10 mouse cellular contexts compared by ENCODE assay signal in genomic region chr3:75860760-75861159, GRCm38 (mm10).
DNase-seq lines count a peak whose midpoint lies in the region; ATAC-seq lines count a peak whose summit lies in the region.
"Had no signal": no experiment of that assay in that cellular context is flagged by ENCODE, and none has a peak within 500 bp of the region (broad histone marks: within the 10 kb centered on the region; RNA-seq: fewer than 3 reads in every experiment).

No protein-coding gene starts in this region.

- 63% methylated on average over 12 of the region's 12 CpGs for WGBS in limb, embryonic 13.5 days

- ATAC-seq in limb, embryonic 13.5 days (ENCODE audit: low FRiP score, low read depth), result peak; percentile 90

- no peaks in the 10 kb centered on the region for H3K27me3 ChIP-seq in limb, embryonic 13.5 days

- H3K27ac ChIP-seq in limb, embryonic 13.5 days, result no peak overlapping the region
- H3K27ac ChIP-seq: hindbrain, embryonic 14.5 days had no signal

- H3K4me1 ChIP-seq in limb, embryonic 13.5 days, result no peaks in the 10 kb centered on the region

- no peak overlapping the region for H3K4me2 ChIP-seq in limb, embryonic 13.5 days (replicated peaks)
- H3K4me2 ChIP-seq: hindbrain, embryonic 14.5 days had no signal

- H3K9me3 ChIP-seq in limb, embryonic 13.5 days, result no peaks in the 10 kb centered on the region

- H3K4me3 ChIP-seq in limb, embryonic 13.5 days, result no peak overlapping the region

- intact Hi-C loops in heart, postnatal 10 days (cut with DNase I), result loop anchor here (5.0 kb wide), 1 partner anchor 643 kb away; no protein-coding TSS in a partner anchor

- peak; percentile 12 for DNase-seq in testis, postnatal 14 days (ENCODE audit: low spot score)
- DNase-seq in testis, postnatal 10 days (ENCODE audit: low spot score), result no peak
- peak; percentile 70 to 73 for DNase-seq in heart, postnatal 10 days
- DNase-seq in urinary bladder, postnatal 36 days (ENCODE audit: low spot score in 2 of 2), result peak; percentile 23 to 36
- no peak for DNase-seq in cerebellum, adult 18-20 months
- no peak for DNase-seq in adrenal gland, adult 8-10 months
- no peak for DNase-seq in layer of hippocampus, adult 18-20 months (ENCODE audit: low spot score in 2 of 2)
- DNase-seq: cerebellum, postnatal 25 days had no signal

- H3K9ac ChIP-seq in limb, embryonic 13.5 days, result no peak overlapping the region
- H3K9ac ChIP-seq: hindbrain, embryonic 14.5 days had no signal

- no peaks in the 10 kb centered on the region for H3K36me3 ChIP-seq in limb, embryonic 13.5 days

Comparison
In these comparisons a context has a peak if more than half of its experiments do, and no peak if none do; other contexts are left out.
1. DNase-seq: peak in testis, postnatal 14 days (single experiment), heart, postnatal 10 days (2 of 2) and urinary bladder, postnatal 36 days (2 of 2); none in testis, postnatal 10 days (single experiment), cerebellum, adult 18-20 months (0 of 2), adrenal gland, adult 8-10 months (single experiment) and layer of hippocampus, adult 18-20 months (0 of 2).